Mouse (Mus musculus) neural tube, embryonic 11.5 days (tissue): ENCODE results near the gene Map4. TPM values are rescaled to one million over a fixed set of nuclear protein-coding genes. Genes with fewer than 3 reads are reported as not detected.

Experiments
- ATAC-seq: fragments of 200-750 bp; cut with Nextera tagmentation; 2 replicates; pipeline ENCODE4 v1.8.0; 2017; ENCODE audit warnings: moderate number of reproducible peaks, mild to moderate bottlenecking, moderate TSS enrichment, moderate library complexity; ENCODE audit not compliant: insufficient read depth, low FRiP score, low TSS enrichment
- DNase-seq: peaks from one replicate; pipeline ENCODE4 v3.0.0-alpha.2; 2015; ENCODE audit warnings: low spot score
- H3K27ac ChIP-seq: fragments of 300-500 bp; sonication (generic); 2 replicates; pipeline ENCODE4 v1.5.1; 2014; ENCODE audit warnings: low read depth, mild to moderate bottlenecking, low read length
- H3K27me3 ChIP-seq: fragments of 300-500 bp; sonication (generic); 2 replicates; pipeline ENCODE4 v1.6.1; 2014; ENCODE audit warnings: mild to moderate bottlenecking, low read length, mixed read lengths; ENCODE audit not compliant: control insufficient read depth, insufficient read depth
- H3K36me3 ChIP-seq: fragments of 300-500 bp; sonication (generic); 2 replicates; pipeline ENCODE4 v1.6.1; 2014; ENCODE audit warnings: mild to moderate bottlenecking, low read length, moderate library complexity, mixed read lengths; ENCODE audit not compliant: control insufficient read depth, insufficient read depth
- H3K4me1 ChIP-seq: fragments of 300-500 bp; sonication (generic); 2 replicates; pipeline ENCODE4 v1.6.1; 2014; ENCODE audit warnings: low read length, mixed read lengths; ENCODE audit not compliant: control insufficient read depth, insufficient read depth
- H3K4me2 ChIP-seq: fragments of 300-500 bp; sonication (generic); 2 replicates; pipeline ENCODE4 v1.6.1; 2014; ENCODE audit warnings: low read depth, mild to moderate bottlenecking, moderate library complexity
- H3K4me3 ChIP-seq: fragments of 300-500 bp; sonication (generic); 2 replicates; pipeline ENCODE4 v1.5.1; 2014; ENCODE audit warnings: low read depth, low read length
- H3K9ac ChIP-seq: fragments of 300-500 bp; sonication (generic); 2 replicates; pipeline ENCODE4 v1.6.1; 2014; ENCODE audit warnings: mild to moderate bottlenecking, low read length
- H3K9me3 ChIP-seq: fragments of 300-500 bp; sonication (generic); 2 replicates; pipeline ENCODE4 v1.6.1; 2016; ENCODE audit warnings: low read length; ENCODE audit not compliant: control insufficient read depth
- WGBS: fragments of 180-500 bp; shearing (Covaris S2); extraction: QIAGEN DNeasy Blood & Tissue Kit; methylation state at CpG from one replicate; pipeline ENCODE4 v1.1.7; 2014; 5-methylcytosine and 5-hydroxymethylcytosine counted together
- polyA plus RNA-seq: library from polyadenylated mRNA; unstranded; fragments of >200 nt; fragmentation: Nextera tagmentation; extraction: Ambion mirVana; gene quantifications from 2 replicates; pipeline ENCODE4 v1.2.1, GENCODE M21; 2014

Map4 gene
- polyA plus RNA-seq, 1 experiment from 2014 or later, result 129 TPM

- 64% methylated on average over 1 of the region's 1 CpGs for WGBS
- Histone ChIP-seq H3K27me3 (no peaks in the 10 kb centered on the region), H3K4me1 (no peaks in the 10 kb centered on the region), H3K36me3 (no peaks in the 10 kb centered on the region), H3K27ac (no peak overlapping the region), H3K9ac (no peak overlapping the region), H3K4me2 (no peak overlapping the region), H3K4me3 (no peak overlapping the region), H3K9me3 (no peaks in the 10 kb centered on the region)
- ATAC-seq (no peak), DNase-seq (no peak)
Measured at GRCm38 (mm10) chr9:110001946-110002345, 70.7 kb downstream of the Map4 start.

GRCm38 (mm10) chr9:110002413-110002812, 71.2 kb downstream of the Map4 start:
- Histone ChIP-seq H3K27me3 (no peaks in the 10 kb centered on the region), H3K4me2 (no peak overlapping the region), H3K9me3 (no peaks in the 10 kb centered on the region), H3K4me1 (no peaks in the 10 kb centered on the region), H3K4me3 (no peak overlapping the region), H3K9ac (no peak overlapping the region), H3K36me3 (no peaks in the 10 kb centered on the region), H3K27ac (no peak overlapping the region)
- no peak for DNase-seq
- no peak for ATAC-seq
- 91% methylated on average over 3 of the region's 3 CpGs for WGBS

GRCm38 (mm10) chr9:110019224-110019623, 88.0 kb downstream of the Map4 start:
- DNase-seq (peak; percentile 26), ATAC-seq (no peak)
- 39% methylated on average over 7 of the region's 7 CpGs for WGBS

GRCm38 (mm10) chr9:110020405-110020804, 89.1 kb downstream of the Map4 start:
- Histone ChIP-seq H3K9ac (no peak overlapping the region), H3K4me3 (no peak overlapping the region), H3K4me1 (no peaks in the 10 kb centered on the region), H3K27ac (no peak overlapping the region), H3K27me3 (no peaks in the 10 kb centered on the region), H3K4me2 (no peak overlapping the region), H3K9me3 (no peaks in the 10 kb centered on the region), H3K36me3 (no peaks in the 10 kb centered on the region)
- WGBS, result 79% methylated on average over 5 of the region's 5 CpGs
- ATAC-seq (no peak), DNase-seq (no peak)

More at GRCm38 (mm10) chr9:110019224-110019623, 88.0 kb downstream of the Map4 start:
- H3K27ac ChIP-seq, result no peak overlapping the region
- H3K4me1 ChIP-seq, result no peaks in the 10 kb centered on the region
- H3K9me3 ChIP-seq, result no peaks in the 10 kb centered on the region
- no peak overlapping the region for H3K9ac ChIP-seq
- no peaks in the 10 kb centered on the region for H3K36me3 ChIP-seq
- no peak overlapping the region for H3K4me2 ChIP-seq
- H3K4me3 ChIP-seq, result no peak overlapping the region
- no peaks in the 10 kb centered on the region for H3K27me3 ChIP-seq

- ATAC-seq, result no peak
- Histone ChIP-seq H3K4me1 (no peaks in the 10 kb centered on the region), H3K27me3 (no peaks in the 10 kb centered on the region), H3K9me3 (no peaks in the 10 kb centered on the region), H3K27ac (no peak overlapping the region), H3K4me2 (no peak overlapping the region), H3K9ac (no peak overlapping the region), H3K36me3 (no peaks in the 10 kb centered on the region), H3K4me3 (no peak overlapping the region)
- no peak for DNase-seq
- 97% methylated on average over 1 of the region's 1 CpGs for WGBS
Measured at GRCm38 (mm10) chr9:110021463-110021862, 90.2 kb downstream of the Map4 start.

- Histone ChIP-seq H3K36me3 (no peaks in the 10 kb centered on the region), H3K4me2 (no peak overlapping the region), H3K4me3 (no peak overlapping the region), H3K27ac (no peak overlapping the region), H3K27me3 (no peaks in the 10 kb centered on the region), H3K4me1 (no peaks in the 10 kb centered on the region), H3K9ac (no peak overlapping the region), H3K9me3 (no peaks in the 10 kb centered on the region)
- DNase-seq (no peak), ATAC-seq (no peak)
- WGBS, result 97% methylated on average over 2 of the region's 2 CpGs
Measured at GRCm38 (mm10) chr9:110022151-110022550, 90.9 kb downstream of the Map4 start.

- Histone ChIP-seq H3K36me3 (peaks cover 10% of the 10 kb centered on the region; the same call in 1 of the 2 replicates), H3K4me3 (no peak overlapping the region), H3K27ac (no peak overlapping the region), H3K9me3 (no peaks in the 10 kb centered on the region), H3K4me2 (no peak overlapping the region), H3K27me3 (no peaks in the 10 kb centered on the region), H3K4me1 (no peaks in the 10 kb centered on the region), H3K9ac (no peak overlapping the region)
- 92% methylated on average over 4 of the region's 4 CpGs for WGBS
- ATAC-seq (no peak), DNase-seq (no peak)
Measured at GRCm38 (mm10) chr9:110035091-110035490, 103.8 kb downstream of the Map4 start.

GRCm38 (mm10) chr9:110037895-110038294, 106.6 kb downstream of the Map4 start:
- H3K4me3 ChIP-seq, result no peak overlapping the region
- H3K9me3 ChIP-seq, result no peaks in the 10 kb centered on the region
- ATAC-seq (no peak), DNase-seq (no peak)
- WGBS, result 92% methylated on average over 8 of the region's 8 CpGs
- no peaks in the 10 kb centered on the region for H3K4me1 ChIP-seq
- no peak overlapping the region for H3K27ac ChIP-seq
- no peaks in the 10 kb centered on the region for H3K27me3 ChIP-seq
- H3K9ac ChIP-seq, result no peak overlapping the region
- H3K36me3 ChIP-seq, result peaks cover 10% of the 10 kb centered on the region; the same call in 1 of the 2 replicates
- no peak overlapping the region for H3K4me2 ChIP-seq

GRCm38 (mm10) chr9:110038485-110038884, 107.2 kb downstream of the Map4 start:
- Histone ChIP-seq H3K9ac (no peak overlapping the region), H3K4me1 (no peaks in the 10 kb centered on the region), H3K27me3 (no peaks in the 10 kb centered on the region), H3K4me3 (no peak overlapping the region), H3K27ac (no peak overlapping the region), H3K36me3 (peaks cover 10% of the 10 kb centered on the region; the same call in 1 of the 2 replicates), H3K4me2 (no peak overlapping the region), H3K9me3 (no peaks in the 10 kb centered on the region)
- ATAC-seq (no peak), DNase-seq (no peak)
- 89% methylated on average over 2 of the region's 2 CpGs for WGBS
